Mouse (Mus musculus): Measurements from ENCODE around the gene Dsn1.

The Dsn1 gene

GRCm38 (mm10) chr2:156963891-156964290, 43.1 kb downstream of the Dsn1 start:
- no peak for DNase-seq

DNA sequence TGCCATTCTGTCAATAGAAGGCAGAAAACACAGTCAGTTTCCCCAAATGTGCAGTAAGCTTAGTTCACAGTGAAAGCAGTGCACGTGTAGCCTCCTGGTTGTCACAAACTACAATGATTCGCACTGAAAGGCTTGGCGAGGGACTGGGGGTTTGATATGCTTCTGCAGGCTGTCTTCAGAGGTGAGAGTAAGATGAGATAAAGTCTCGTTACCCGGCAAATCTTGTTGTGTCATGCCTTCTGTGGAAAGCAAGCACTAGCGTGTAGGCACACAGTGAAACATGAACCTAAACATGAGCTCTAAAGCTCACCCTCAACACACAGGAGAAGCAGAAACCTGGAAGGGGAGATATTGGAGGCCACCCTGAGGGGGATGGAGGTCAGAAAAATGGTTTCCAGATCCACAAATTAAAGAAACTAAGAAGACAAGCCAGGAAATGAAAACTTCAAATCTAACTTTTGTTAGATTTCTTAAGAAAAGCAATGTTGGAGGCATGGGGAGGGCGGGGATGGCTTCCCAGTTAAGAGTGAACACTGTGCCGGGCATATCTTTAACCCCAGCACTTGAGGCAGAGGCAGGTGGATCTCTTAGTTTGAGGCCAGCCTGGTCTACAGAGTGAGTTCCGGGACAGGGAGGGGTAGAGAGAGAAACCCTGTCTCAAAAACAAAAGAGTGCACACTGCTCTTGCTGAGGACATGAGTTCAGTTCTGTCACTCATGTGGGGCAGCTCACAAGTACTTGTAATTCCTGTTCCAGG, 48.3 kb downstream of the Dsn1 start:
- DNase-seq = no peak

- DNase-seq = no peak
Measured at GRCm38 (mm10) chr2:156957035-156957434, 49.9 kb downstream of the Dsn1 start.

- no peak for DNase-seq
Measured at GRCm38 (mm10) chr2:156956306-156956705, 50.6 kb downstream of the Dsn1 start.

GRCm38 (mm10) chr2:156954463-156954862, 52.5 kb downstream of the Dsn1 start:
- DNase-seq = no peak

DNA sequence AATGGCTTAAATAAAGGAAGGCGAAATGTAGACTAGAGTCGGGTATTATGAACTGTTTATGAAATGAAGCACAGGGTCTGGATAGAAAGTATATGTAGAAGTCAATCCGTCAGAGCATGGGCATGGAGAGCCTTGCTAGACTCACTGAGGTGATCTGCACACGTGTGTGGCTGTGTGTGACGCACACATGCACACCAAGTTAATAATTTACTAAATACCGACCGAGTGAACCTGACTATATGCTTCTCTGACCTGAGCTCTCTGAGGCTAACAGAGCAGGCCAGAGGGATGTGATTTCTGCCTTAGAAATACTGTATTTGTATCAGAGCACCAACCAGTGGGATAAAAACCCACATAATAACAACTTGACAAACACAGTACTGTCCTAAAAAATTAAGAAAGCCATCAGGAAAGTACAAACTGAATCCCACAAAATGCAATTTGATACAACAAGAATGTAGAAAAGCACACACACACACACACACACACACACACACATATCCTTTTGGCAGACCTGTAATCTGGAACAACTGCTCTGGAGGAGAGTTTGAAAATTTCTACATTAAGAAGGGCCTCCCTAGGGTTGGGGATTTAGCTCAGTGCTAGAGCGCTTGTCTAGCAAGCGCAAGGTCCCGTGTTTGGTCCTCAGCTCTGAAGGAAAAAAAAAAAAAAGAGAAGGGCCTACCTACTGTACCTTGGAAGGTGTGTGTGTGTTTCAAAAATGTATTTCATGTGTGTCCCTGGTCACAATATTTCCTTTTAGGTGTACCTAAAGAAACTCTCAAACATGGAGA, 55.5 kb downstream of the Dsn1 start:
- no peak for DNase-seq

GRCm38 (mm10) chr2:156950816-156951215, 56.1 kb downstream of the Dsn1 start:
- DNase-seq = no peak
